Mouse (Mus musculus): ENCODE measurements around the gene Cdc20b.

DNA sequence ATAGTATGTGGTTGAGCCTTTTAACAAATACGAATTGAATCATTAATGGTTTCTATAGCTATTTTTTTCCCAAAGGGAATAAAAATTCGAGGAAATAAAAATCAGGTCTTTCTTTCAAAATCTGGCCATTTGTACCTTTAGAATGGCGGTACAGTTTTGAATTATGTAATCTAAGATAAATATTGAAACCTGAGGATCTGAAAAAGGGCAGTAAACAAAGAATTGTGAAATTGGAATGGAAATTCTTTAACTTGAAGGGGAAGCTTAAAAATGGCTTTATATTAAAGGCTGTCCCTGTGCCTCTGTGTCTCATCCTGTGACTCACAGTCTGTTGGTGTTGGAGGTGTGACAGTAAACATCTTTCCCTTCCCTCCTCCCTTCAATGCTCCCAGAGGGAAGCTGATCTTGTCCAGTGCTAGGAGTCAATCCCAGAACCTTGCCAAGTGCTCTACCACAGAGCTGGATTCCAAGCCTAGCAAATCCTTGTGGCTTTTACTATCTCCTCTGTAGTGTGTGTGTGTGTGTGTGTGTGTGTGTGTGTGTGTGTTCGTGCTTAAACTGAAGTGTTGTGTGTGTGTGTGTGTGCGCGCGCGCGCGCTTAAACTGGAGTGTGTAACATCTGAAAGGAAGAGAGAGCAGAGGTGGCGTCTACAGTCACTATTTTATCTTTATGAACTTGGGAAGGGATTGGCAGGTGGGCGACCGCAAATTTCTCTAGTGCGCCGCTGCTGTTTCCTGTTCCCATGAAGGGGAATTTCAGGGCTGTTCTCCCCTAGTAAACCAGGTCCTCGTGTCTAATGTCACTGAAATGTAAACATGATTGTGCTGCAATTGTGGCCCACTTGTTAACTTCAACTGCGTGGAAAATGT, 11.4 kb upstream of the Cdc20b start:
- TF ChIP-seq POLR2A (IDR thresholded peaks at IDR 0.05; ENCODE audit: insufficient read length, low read depth) (no peak), TCF12 (IDR thresholded peaks at IDR 0.05; ENCODE audit: insufficient read depth, poor library complexity, severe bottlenecking) (no peak), MAX (IDR thresholded peaks at IDR 0.05; ENCODE audit: low read depth) (no peak)

All from myocyte (in vitro differentiated cells).